Mouse (Mus musculus): ENCODE data around the gene AI837181. TPM values are rescaled to one million over a fixed set of nuclear protein-coding genes. Genes with fewer than 3 reads are reported as not detected.

The AI837181 gene
- polyA plus RNA-seq, 1 experiment from 2014 or later, result 35.0 TPM

GRCm38 (mm10) chr19:5414534-5414957, 10.4 kb upstream of the AI837181 start:
- Histone ChIP-seq H3K9ac (ENCODE audit: low read length) (0 out of 2 replicates have a peak overlapping the region, but pooled peaks have one; percentile 19), H3K4me3 (ENCODE audit: control insufficient read depth in 1 of 2, insufficient read depth in 1 of 2, low read depth in 1 of 2, low read length in 2 of 2) (no peak overlapping the region), H3K9me3 (ENCODE audit: control insufficient read depth, low read length) (no peaks in the 10 kb centered on the region), H3K4me1 (ENCODE audit: control insufficient read depth in 2 of 2, insufficient read depth in 2 of 2, low read length in 2 of 2) (peaks cover 0 to 2% of the 10 kb centered on the region in 2 experiments; a peak in 1 of 4 replicates), H3K27me3 (ENCODE audit: control insufficient read depth, insufficient read depth, low read length) (no peaks in the 10 kb centered on the region), H3K27ac (replicated peaks in 1 of 2; ENCODE audit: control insufficient read depth in 1 of 2, insufficient read depth in 1 of 2, low read depth in 2 of 2, low read length in 2 of 2) (no peak overlapping the region), H3K36me3 (ENCODE audit: control insufficient read depth, insufficient read depth, low read length) (peaks cover 22% of the 10 kb centered on the region), H3K4me2 (ENCODE audit: low read length) (no peak overlapping the region)
- 46% methylated on average over 2 of the region's 2 CpGs for whole genome bisulfite sequencing
- no peak for ATAC-seq (ENCODE audit: insufficient number of reproducible peaks, insufficient read depth, low FRiP score, low read depth)

- Histone ChIP-seq H3K4me2 (ENCODE audit: low read length) (no peak overlapping the region), H3K4me1 (ENCODE audit: control insufficient read depth in 2 of 2, insufficient read depth in 2 of 2, low read length in 2 of 2) (peaks cover 11 to 12% of the 10 kb centered on the region in 2 experiments), H3K36me3 (ENCODE audit: control insufficient read depth, insufficient read depth, low read length) (peaks cover 59% of the 10 kb centered on the region), H3K27me3 (ENCODE audit: control insufficient read depth, insufficient read depth, low read length) (no peaks in the 10 kb centered on the region), H3K9me3 (ENCODE audit: control insufficient read depth, low read length) (no peaks in the 10 kb centered on the region), H3K4me3 (ENCODE audit: control insufficient read depth in 1 of 2, insufficient read depth in 1 of 2, low read depth in 1 of 2, low read length in 2 of 2) (no peak overlapping the region), H3K27ac (replicated peaks in 1 of 2; ENCODE audit: control insufficient read depth in 1 of 2, insufficient read depth in 1 of 2, low read depth in 2 of 2, low read length in 2 of 2) (no peak overlapping the region), H3K9ac (ENCODE audit: low read length) (no peak overlapping the region)
- ATAC-seq (ENCODE audit: insufficient number of reproducible peaks, insufficient read depth, low FRiP score, low read depth), result no peak
- WGBS, result 90% methylated on average over 8 of the region's 8 CpGs
These were observed 6.0 kb upstream of the AI837181 start for GRCm38 (mm10) chr19:5418750-5419466.

- H3K9me3 ChIP-seq (ENCODE audit: control insufficient read depth, low read length), result no peaks in the 10 kb centered on the region
- H3K4me2 ChIP-seq (ENCODE audit: low read length), result no peak overlapping the region
- no peaks in the 10 kb centered on the region for H3K27me3 ChIP-seq (ENCODE audit: control insufficient read depth, insufficient read depth, low read length)
- H3K27ac ChIP-seq (replicated peaks in 1 of 2; ENCODE audit: control insufficient read depth in 1 of 2, insufficient read depth in 1 of 2, low read depth in 2 of 2, low read length in 2 of 2), result no peak overlapping the region
- peaks cover 10 to 12% of the 10 kb centered on the region in 2 experiments for H3K4me1 ChIP-seq (ENCODE audit: control insufficient read depth in 2 of 2, insufficient read depth in 2 of 2, low read length in 2 of 2)
- H3K36me3 ChIP-seq (ENCODE audit: control insufficient read depth, insufficient read depth, low read length), result peaks cover 59% of the 10 kb centered on the region
- WGBS, result 81% methylated on average over 9 of the region's 9 CpGs
- no peak for ATAC-seq (ENCODE audit: insufficient number of reproducible peaks, insufficient read depth, low FRiP score, low read depth)
- no peak overlapping the region for H3K4me3 ChIP-seq (ENCODE audit: control insufficient read depth in 1 of 2, insufficient read depth in 1 of 2, low read depth in 1 of 2, low read length in 2 of 2)
- no peak overlapping the region for H3K9ac ChIP-seq (ENCODE audit: low read length)
These were observed 5.3 kb upstream of the AI837181 start for GRCm38 (mm10) chr19:5419630-5420029.

- Histone ChIP-seq H3K9ac (ENCODE audit: low read length) (no peak overlapping the region), H3K4me2 (ENCODE audit: low read length) (no peak overlapping the region), H3K27ac (replicated peaks in 1 of 2; ENCODE audit: control insufficient read depth in 1 of 2, insufficient read depth in 1 of 2, low read depth in 2 of 2, low read length in 2 of 2) (no peak overlapping the region), H3K4me3 (ENCODE audit: control insufficient read depth in 1 of 2, insufficient read depth in 1 of 2, low read depth in 1 of 2, low read length in 2 of 2) (no peak overlapping the region), H3K27me3 (ENCODE audit: control insufficient read depth, insufficient read depth, low read length) (no peaks in the 10 kb centered on the region), H3K4me1 (ENCODE audit: control insufficient read depth in 2 of 2, insufficient read depth in 2 of 2, low read length in 2 of 2) (peaks cover 10 to 12% of the 10 kb centered on the region in 2 experiments), H3K36me3 (ENCODE audit: control insufficient read depth, insufficient read depth, low read length) (peaks cover 59% of the 10 kb centered on the region), H3K9me3 (ENCODE audit: control insufficient read depth, low read length) (no peaks in the 10 kb centered on the region)
- ATAC-seq (ENCODE audit: insufficient number of reproducible peaks, insufficient read depth, low FRiP score, low read depth), result no peak
- 89% methylated on average over 6 of the region's 6 CpGs for WGBS
These were observed 4.4 kb upstream of the AI837181 start for GRCm38 (mm10) chr19:5420579-5420978.

GRCm38 (mm10) chr19:5421784-5422183, 3.2 kb upstream of the AI837181 start:
- no peak overlapping the region for H3K4me3 ChIP-seq (ENCODE audit: control insufficient read depth in 1 of 2, insufficient read depth in 1 of 2, low read depth in 1 of 2, low read length in 2 of 2)
- H3K27me3 ChIP-seq (ENCODE audit: control insufficient read depth, insufficient read depth, low read length), result no peaks in the 10 kb centered on the region
- no peak overlapping the region for H3K4me2 ChIP-seq (ENCODE audit: low read length)
- H3K36me3 ChIP-seq (ENCODE audit: control insufficient read depth, insufficient read depth, low read length), result peaks cover 69% of the 10 kb centered on the region
- H3K27ac ChIP-seq (replicated peaks in 1 of 2; ENCODE audit: control insufficient read depth in 1 of 2, insufficient read depth in 1 of 2, low read depth in 2 of 2, low read length in 2 of 2), result no peak overlapping the region
- peaks cover 18 to 21% of the 10 kb centered on the region in 2 experiments for H3K4me1 ChIP-seq (ENCODE audit: control insufficient read depth in 2 of 2, insufficient read depth in 2 of 2, low read length in 2 of 2)
- no peaks in the 10 kb centered on the region for H3K9me3 ChIP-seq (ENCODE audit: control insufficient read depth, low read length)
- no peak for ATAC-seq (ENCODE audit: insufficient number of reproducible peaks, insufficient read depth, low FRiP score, low read depth)
- 84% methylated on average over 5 of the region's 5 CpGs for WGBS
- H3K9ac ChIP-seq (ENCODE audit: low read length), result no peak overlapping the region

GRCm38 (mm10) chr19:5422267-5422666, 2.7 kb upstream of the AI837181 start:
- Histone ChIP-seq H3K27ac (replicated peaks in 1 of 2; ENCODE audit: control insufficient read depth in 1 of 2, insufficient read depth in 1 of 2, low read depth in 2 of 2, low read length in 2 of 2) (no peak overlapping the region), H3K4me3 (ENCODE audit: control insufficient read depth in 1 of 2, insufficient read depth in 1 of 2, low read depth in 1 of 2, low read length in 2 of 2) (no peak overlapping the region), H3K4me1 (ENCODE audit: control insufficient read depth in 2 of 2, insufficient read depth in 2 of 2, low read length in 2 of 2) (peaks cover 18 to 21% of the 10 kb centered on the region in 2 experiments), H3K36me3 (ENCODE audit: control insufficient read depth, insufficient read depth, low read length) (peaks cover 72% of the 10 kb centered on the region), H3K9me3 (ENCODE audit: control insufficient read depth, low read length) (no peaks in the 10 kb centered on the region), H3K9ac (ENCODE audit: low read length) (no peak overlapping the region), H3K27me3 (ENCODE audit: control insufficient read depth, insufficient read depth, low read length) (no peaks in the 10 kb centered on the region), H3K4me2 (ENCODE audit: low read length) (no peak overlapping the region)
- no peak for ATAC-seq (ENCODE audit: insufficient number of reproducible peaks, insufficient read depth, low FRiP score, low read depth)
- WGBS, result 85% methylated on average over 10 of the region's 10 CpGs

- Histone ChIP-seq H3K27ac (replicated peaks in 1 of 2; ENCODE audit: control insufficient read depth in 1 of 2, insufficient read depth in 1 of 2, low read depth in 2 of 2, low read length in 2 of 2) (no peak overlapping the region), H3K36me3 (ENCODE audit: control insufficient read depth, insufficient read depth, low read length) (peaks cover 70% of the 10 kb centered on the region), H3K4me3 (ENCODE audit: control insufficient read depth in 1 of 2, insufficient read depth in 1 of 2, low read depth in 1 of 2, low read length in 2 of 2) (peak overlapping the region in 1 of 2 experiments; percentile 87; a peak in 1 of 4 replicates), H3K9ac (ENCODE audit: low read length) (peak overlapping the region; percentile 97), H3K9me3 (ENCODE audit: control insufficient read depth, low read length) (no peaks in the 10 kb centered on the region), H3K4me1 (ENCODE audit: control insufficient read depth in 2 of 2, insufficient read depth in 2 of 2, low read length in 2 of 2) (peaks cover 18 to 21% of the 10 kb centered on the region in 2 experiments), H3K4me2 (ENCODE audit: low read length) (peak overlapping the region; percentile 84; the same call in 1 of the 2 replicates), H3K27me3 (ENCODE audit: control insufficient read depth, insufficient read depth, low read length) (no peaks in the 10 kb centered on the region)
- 89% methylated on average over 9 of the region's 9 CpGs for WGBS
- no peak for ATAC-seq (ENCODE audit: insufficient number of reproducible peaks, insufficient read depth, low FRiP score, low read depth)
These were observed 2.0 kb upstream of the AI837181 start for GRCm38 (mm10) chr19:5422895-5423443.

Measured in heart, embryonic 14.5 days (tissue).